Mouse (Mus musculus): ENCODE measurements around the gene Vmn1r181. TPM values are rescaled to one million over a fixed set of nuclear protein-coding genes. Genes with fewer than 3 reads are reported as not detected.

The Vmn1r181 gene
- polyA plus RNA-seq (2014; fragmentation: Illumina TruSeq; extraction: RNeasy Lipid Tissue Mini Kit (QIAGEN cat#74804); ENCODE audit: insufficient read depth, low read depth, low replicate concordance), result not detected

DNA sequence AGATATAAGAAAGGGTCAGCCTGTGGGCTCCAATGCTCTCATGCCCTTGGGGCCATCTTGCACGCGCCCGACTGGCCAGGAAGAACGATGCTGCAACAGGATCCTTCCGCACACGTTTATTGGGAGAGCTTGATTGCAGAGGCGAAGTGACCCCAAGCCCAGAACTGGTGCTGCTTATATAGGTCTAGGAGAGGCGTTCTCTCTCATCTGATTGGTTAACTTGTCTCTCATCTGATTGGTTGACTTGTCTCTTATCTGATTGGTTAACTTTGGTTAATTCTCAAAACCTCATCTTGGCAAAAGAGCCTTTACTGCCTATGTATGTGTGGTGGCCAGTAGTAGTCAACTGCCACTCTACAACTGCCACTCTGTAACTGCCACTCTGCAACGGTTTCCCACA is at the start of gene Vmn1r181:
TSS of gene Vmn1r181 (plus strand) at position 301 of the 400 bp plus-strand sequence.

DNA sequence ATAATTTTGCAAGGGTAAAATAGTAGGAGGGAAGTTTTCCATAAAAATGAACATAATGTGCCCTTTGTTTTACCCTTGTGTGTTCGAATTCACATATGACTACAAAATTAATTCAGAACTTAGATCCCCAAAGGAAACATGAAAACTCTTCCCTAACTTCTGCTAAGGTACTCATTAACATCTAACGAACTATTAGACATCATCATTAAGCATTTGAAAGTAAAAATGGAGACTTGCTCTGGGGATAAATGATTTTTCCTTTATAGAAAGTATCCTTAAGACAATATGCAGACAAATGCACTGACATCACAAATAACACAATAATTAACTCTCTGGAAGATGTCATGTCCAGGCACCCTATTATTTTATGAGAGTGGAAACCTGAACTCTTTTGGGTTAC is 47.7 kb upstream of the Vmn1r181 start, which contains the start of gene Vmn1r179:
TSS of gene Vmn1r179 (plus strand) at position 301 of the 400 bp plus-strand sequence.

DNA sequence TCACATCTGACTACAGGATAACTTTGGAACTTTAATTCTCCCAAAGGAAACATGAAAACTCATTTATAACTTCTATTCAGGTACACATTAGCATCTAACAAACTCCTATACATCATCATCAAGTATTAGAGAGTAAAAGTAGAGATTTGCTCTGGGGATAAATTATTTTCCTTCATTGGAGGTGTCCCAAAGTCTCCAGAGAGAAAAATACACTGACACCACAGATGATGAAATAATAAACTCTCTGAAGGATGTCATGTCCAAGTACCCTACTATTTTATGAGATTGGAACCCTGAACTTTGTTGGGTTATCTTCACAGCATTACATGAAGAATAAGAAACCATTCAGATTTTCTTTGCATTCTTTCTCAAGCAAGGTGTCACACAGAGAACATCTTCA is 24.1 kb upstream of the Vmn1r181 start, which contains the start of gene Vmn1r180:
TSS of gene Vmn1r180 (plus strand) at position 301 of the 400 bp plus-strand sequence.

GRCm38 (mm10) chr7:24001391-24001790 is 27.0 kb downstream of the Vmn1r181 start, which contains the start of gene V1rd19:
Gene V1rd19 (plus strand): TSS chr7:24001691.

Other genes starting within 250 kb of the Vmn1r181 start
- gene Vmn1r174, start 222.3 kb upstream of the Vmn1r181 start, polyA plus RNA-seq (2014; fragmentation: Illumina TruSeq; extraction: RNeasy Lipid Tissue Mini Kit (QIAGEN cat#74804); ENCODE audit: insufficient read depth, low read depth, low replicate concordance), result not detected
- not detected for gene Vmn1r175, start 164.0 kb upstream of the Vmn1r181 start, polyA plus RNA-seq (2014; fragmentation: Illumina TruSeq; extraction: RNeasy Lipid Tissue Mini Kit (QIAGEN cat#74804); ENCODE audit: insufficient read depth, low read depth, low replicate concordance)
- not detected for gene Vmn1r176, start 137.2 kb upstream of the Vmn1r181 start, polyA plus RNA-seq (2014; fragmentation: Illumina TruSeq; extraction: RNeasy Lipid Tissue Mini Kit (QIAGEN cat#74804); ENCODE audit: insufficient read depth, low read depth, low replicate concordance)
- not detected for gene Vmn1r177, start 108.2 kb upstream of the Vmn1r181 start, polyA plus RNA-seq (2014; fragmentation: Illumina TruSeq; extraction: RNeasy Lipid Tissue Mini Kit (QIAGEN cat#74804); ENCODE audit: insufficient read depth, low read depth, low replicate concordance)
- not detected for gene Vmn1r178, start 82.6 kb upstream of the Vmn1r181 start, polyA plus RNA-seq (2014; fragmentation: Illumina TruSeq; extraction: RNeasy Lipid Tissue Mini Kit (QIAGEN cat#74804); ENCODE audit: insufficient read depth, low read depth, low replicate concordance)
- not detected for gene Vmn1r179, start 47.6 kb upstream of the Vmn1r181 start, polyA plus RNA-seq (2014; fragmentation: Illumina TruSeq; extraction: RNeasy Lipid Tissue Mini Kit (QIAGEN cat#74804); ENCODE audit: insufficient read depth, low read depth, low replicate concordance)
- gene Vmn1r180, start 24.0 kb upstream of the Vmn1r181 start, polyA plus RNA-seq (2014; fragmentation: Illumina TruSeq; extraction: RNeasy Lipid Tissue Mini Kit (QIAGEN cat#74804); ENCODE audit: insufficient read depth, low read depth, low replicate concordance), result not detected
- not detected for gene V1rd19, start 27.1 kb downstream of the Vmn1r181 start, polyA plus RNA-seq (2014; fragmentation: Illumina TruSeq; extraction: RNeasy Lipid Tissue Mini Kit (QIAGEN cat#74804); ENCODE audit: insufficient read depth, low read depth, low replicate concordance)
- not detected for gene Vmn1r183, start 78.6 kb downstream of the Vmn1r181 start, polyA plus RNA-seq (2014; fragmentation: Illumina TruSeq; extraction: RNeasy Lipid Tissue Mini Kit (QIAGEN cat#74804); ENCODE audit: insufficient read depth, low read depth, low replicate concordance)
- gene Zfp180, start 107.3 kb downstream of the Vmn1r181 start, polyA plus RNA-seq (2014; fragmentation: Illumina TruSeq; extraction: RNeasy Lipid Tissue Mini Kit (QIAGEN cat#74804); ENCODE audit: insufficient read depth, low read depth, low replicate concordance), result 12.8 TPM
- gene Zfp112, start 137.7 kb downstream of the Vmn1r181 start, polyA plus RNA-seq (2014; fragmentation: Illumina TruSeq; extraction: RNeasy Lipid Tissue Mini Kit (QIAGEN cat#74804); ENCODE audit: insufficient read depth, low read depth, low replicate concordance), result 0.94 TPM
- gene Zfp235, start 159.6 kb downstream of the Vmn1r181 start, polyA plus RNA-seq (2014; fragmentation: Illumina TruSeq; extraction: RNeasy Lipid Tissue Mini Kit (QIAGEN cat#74804); ENCODE audit: insufficient read depth, low read depth, low replicate concordance), result 4.7 TPM
- gene Zfp114, start 200.4 kb downstream of the Vmn1r181 start, polyA plus RNA-seq (2014; fragmentation: Illumina TruSeq; extraction: RNeasy Lipid Tissue Mini Kit (QIAGEN cat#74804); ENCODE audit: insufficient read depth, low read depth, low replicate concordance), result 0.18 TPM
- gene Zfp111, start 236.8 kb downstream of the Vmn1r181 start, polyA plus RNA-seq (2014; fragmentation: Illumina TruSeq; extraction: RNeasy Lipid Tissue Mini Kit (QIAGEN cat#74804); ENCODE audit: insufficient read depth, low read depth, low replicate concordance), result 2.8 TPM